Mouse (Mus musculus) myocyte (in vitro differentiated cells): ENCODE measurements around the gene Ppp2r2c.

ENCODE experiments used
- MYOD1 ChIP-seq, 3 experiments: IDR thresholded peaks; one replicate each; pipeline ENCODE4 v1.6.1; 2011; ENCODE audit warnings: control low read depth in 2 of 3, low read depth in 2 of 3, mild to moderate bottlenecking in 2 of 3, moderate library complexity in 1 of 3; ENCODE audit not compliant: insufficient read length in 2 of 3, control insufficient read depth in 1 of 3
- POLR2A ChIP-seq: IDR thresholded peaks from one replicate; pipeline ENCODE4 v1.6.1; 2011; ENCODE audit warnings: low read depth, mild to moderate bottlenecking, control low read depth, moderate library complexity; ENCODE audit not compliant: insufficient read length
- REST ChIP-seq: IDR thresholded peaks from one replicate; pipeline ENCODE4 v1.6.1; 2011; ENCODE audit warnings: mild to moderate bottlenecking, control low read depth, moderate library complexity; ENCODE audit not compliant: insufficient read depth, insufficient read length
- SRF ChIP-seq: IDR thresholded peaks from one replicate; pipeline ENCODE4 v1.6.1; 2011; ENCODE audit warnings: low read depth; ENCODE audit not compliant: control insufficient read depth, insufficient read length
- USF1 ChIP-seq: IDR thresholded peaks from one replicate; pipeline ENCODE4 v1.6.1; 2011; ENCODE audit warnings: low read depth, mild to moderate bottlenecking, control low read depth, moderate library complexity

DNA sequence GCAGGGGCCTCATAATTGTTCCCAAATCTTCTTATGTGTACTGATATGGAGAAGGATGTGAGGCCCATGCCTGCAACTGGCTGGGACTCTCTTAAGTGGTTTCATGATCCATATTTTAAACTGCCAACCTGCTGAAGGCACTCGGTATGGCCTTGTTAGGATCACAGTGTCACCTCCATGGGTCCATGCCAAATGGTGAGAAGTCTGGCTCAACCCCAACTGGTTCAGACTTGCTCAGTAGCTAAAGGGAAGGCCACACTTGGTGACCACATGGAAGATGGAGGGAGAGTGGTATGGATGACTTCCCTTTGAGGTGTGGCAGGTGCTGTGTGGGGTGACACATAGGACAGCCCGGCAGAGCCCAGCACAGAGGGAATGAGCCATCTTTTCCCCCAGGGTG lies 9.3 kb downstream of the Ppp2r2c start:
- TF ChIP-seq SRF (no peak), POLR2A (no peak), USF1 (no peak), MYOD1 (IDR thresholded peaks at IDR 0.05; ENCODE audit: control insufficient read depth in 1 of 3, insufficient read length in 2 of 3, low read depth in 2 of 3) (no peak), REST (no peak)
